Mouse (Mus musculus) stomach, postnatal 0 days (tissue): ENCODE data around the gene Zbtb16. TPM values are rescaled to one million over a fixed set of nuclear protein-coding genes. Genes with fewer than 3 reads are reported as not detected.

Source experiments
- ATAC-seq: fragments of 200-750 bp; cut with Nextera tagmentation; 2 replicates; pipeline ENCODE4 v1.8.0; 2017; ENCODE audit not compliant: low FRiP score, low TSS enrichment
- DNase-seq: peaks from one replicate; pipeline ENCODE4 v3.0.0-alpha.2; 2016; ENCODE audit warnings: low spot score
- H3K27ac ChIP-seq: fragments of 300-500 bp; sonication (generic); replicated peaks from 2 replicates; pipeline ENCODE4 v1.5.1; 2014; ENCODE audit warnings: mild to moderate bottlenecking, control low read depth
- H3K27me3 ChIP-seq: fragments of 300-500 bp; sonication (generic); 2 replicates; pipeline ENCODE4 v1.6.1; 2014; ENCODE audit warnings: low read length; ENCODE audit not compliant: control insufficient read depth, insufficient read depth
- H3K36me3 ChIP-seq: fragments of 300-500 bp; sonication (generic); 2 replicates; pipeline ENCODE4 v1.6.1; 2014; ENCODE audit warnings: low read length, mixed read lengths; ENCODE audit not compliant: control insufficient read depth, insufficient read depth
- H3K4me1 ChIP-seq: fragments of 300-500 bp; sonication (generic); replicated peaks from 2 replicates; pipeline ENCODE4 v1.6.1; 2014; ENCODE audit warnings: antibody characterized with exemption; ENCODE audit not compliant: control insufficient read depth, insufficient read depth
- H3K4me2 ChIP-seq: fragments of 300-500 bp; sonication (generic); replicated peaks from 2 replicates; pipeline ENCODE4 v1.6.1; 2014; ENCODE audit warnings: low read depth, mild to moderate bottlenecking, control low read depth, moderate library complexity
- H3K4me3 ChIP-seq: fragments of 300-500 bp; sonication (generic); 2 replicates; pipeline ENCODE4 v1.5.1; 2014; ENCODE audit warnings: low read depth, low read length, control low read depth
- H3K9ac ChIP-seq: fragments of 300-500 bp; sonication (generic); 2 replicates; pipeline ENCODE4 v1.6.1; 2014; ENCODE audit warnings: mild to moderate bottlenecking, low read length, control low read depth, mixed read lengths
- H3K9me3 ChIP-seq: fragments of 300-500 bp; sonication (generic); 2 replicates; pipeline ENCODE4 v1.6.1; 2016; ENCODE audit warnings: low read length; ENCODE audit not compliant: control insufficient read depth
- CTCF ChIP-seq: IDR thresholded peaks from 2 replicates; pipeline ENCODE4 v1.5.1; 2016; ENCODE audit warnings: antibody characterized with exemption, low read depth, mild to moderate bottlenecking, moderate library complexity
- EP300 ChIP-seq: optimal IDR thresholded peaks from 2 replicates; pipeline ENCODE3; 2016; ENCODE audit warnings: antibody characterized with exemption
- WGBS: fragments of 180-500 bp; shearing (Covaris S2); extraction: QIAGEN DNeasy Blood & Tissue Kit; methylation state at CpG from one replicate; pipeline ENCODE4 v1.1.7; 2014; 5-methylcytosine and 5-hydroxymethylcytosine counted together
- polyA plus RNA-seq: library from polyadenylated mRNA; unstranded; fragments of >200 nt; fragmentation: Nextera tagmentation; extraction: Ambion mirVana; gene quantifications from 2 replicates; pipeline ENCODE4 v1.2.1, GENCODE M21; 2015

Zbtb16 gene
- polyA plus RNA-seq, 1 experiment from 2014 or later: 1.7 TPM

- Histone ChIP-seq H3K9me3 (no peaks in the 10 kb centered on the region), H3K4me2 (no peak overlapping the region), H3K4me3 (no peak overlapping the region), H3K27ac (no peak overlapping the region), H3K36me3 (peaks cover 3% of the 10 kb centered on the region; the same call in 1 of the 2 replicates), H3K9ac (no peak overlapping the region), H3K4me1 (peaks cover 7% of the 10 kb centered on the region), H3K27me3 (no peaks in the 10 kb centered on the region)
- ATAC-seq: no peak
- WGBS: 88% methylated on average over 12 of the region's 12 CpGs
- no peak for DNase-seq
- TF ChIP-seq CTCF (no peak), EP300 (no peak)
These were observed 115.6 kb downstream of the Zbtb16 start for GRCm38 (mm10) chr9:48720251-48720963.

- Histone ChIP-seq H3K9me3 (no peaks in the 10 kb centered on the region), H3K4me3 (no peak overlapping the region), H3K27me3 (no peaks in the 10 kb centered on the region), H3K9ac (no peak overlapping the region), H3K27ac (no peak overlapping the region), H3K4me1 (peaks cover 7% of the 10 kb centered on the region), H3K4me2 (no peak overlapping the region), H3K36me3 (peaks cover 3% of the 10 kb centered on the region; the same call in 1 of the 2 replicates)
- ATAC-seq (no peak), DNase-seq (no peak)
- TF ChIP-seq CTCF: no peak
- TF ChIP-seq EP300: no peak
- WGBS: 77% methylated on average over 4 of the region's 4 CpGs
These were observed 116.4 kb downstream of the Zbtb16 start for GRCm38 (mm10) chr9:48719619-48720018.

- DNase-seq (no peak), ATAC-seq (no peak)
- Histone ChIP-seq H3K36me3 (peaks cover 3% of the 10 kb centered on the region; the same call in 1 of the 2 replicates), H3K9me3 (no peaks in the 10 kb centered on the region), H3K9ac (no peak overlapping the region), H3K4me1 (no peaks in the 10 kb centered on the region), H3K4me3 (no peak overlapping the region), H3K4me2 (no peak overlapping the region), H3K27ac (no peak overlapping the region), H3K27me3 (no peaks in the 10 kb centered on the region)
- TF ChIP-seq CTCF (no peak), EP300 (no peak)
- 93% methylated on average over 8 of the region's 8 CpGs for WGBS
These were observed 119.5 kb downstream of the Zbtb16 start for GRCm38 (mm10) chr9:48716549-48716948.

DNA sequence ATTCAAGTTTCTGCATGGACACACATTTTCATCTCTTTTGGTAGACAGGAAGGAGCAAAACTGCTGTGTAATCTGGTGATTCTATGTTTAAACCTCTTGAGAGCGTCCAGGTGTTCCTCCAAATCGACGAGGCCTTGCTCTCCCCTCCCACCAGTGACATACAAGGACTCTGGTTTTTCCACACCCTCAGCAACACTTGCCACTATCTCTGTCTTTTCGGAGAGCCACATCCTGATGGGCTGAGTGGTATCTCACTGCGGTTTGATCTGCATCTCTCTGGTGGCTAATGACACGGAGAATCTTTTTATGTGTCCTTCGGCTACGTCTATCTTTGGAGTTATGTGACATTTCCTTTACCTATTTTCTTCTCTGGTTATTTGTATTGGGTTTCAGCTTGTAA is 121.0 kb downstream of the Zbtb16 start:
- Histone ChIP-seq H3K9me3 (no peaks in the 10 kb centered on the region), H3K4me1 (no peaks in the 10 kb centered on the region), H3K27me3 (no peaks in the 10 kb centered on the region), H3K27ac (no peak overlapping the region), H3K4me3 (no peak overlapping the region), H3K9ac (no peak overlapping the region), H3K4me2 (no peak overlapping the region), H3K36me3 (peaks cover 3% of the 10 kb centered on the region; the same call in 1 of the 2 replicates)
- DNase-seq (no peak), ATAC-seq (no peak)
- TF ChIP-seq EP300 (no peak), CTCF (no peak)
- WGBS: 75% methylated on average over 8 of the region's 8 CpGs

GRCm38 (mm10) chr9:48713779-48714178 is 122.2 kb downstream of the Zbtb16 start:
- no peak overlapping the region for H3K27ac ChIP-seq
- 90% methylated on average over 8 of the region's 8 CpGs for WGBS

DNA sequence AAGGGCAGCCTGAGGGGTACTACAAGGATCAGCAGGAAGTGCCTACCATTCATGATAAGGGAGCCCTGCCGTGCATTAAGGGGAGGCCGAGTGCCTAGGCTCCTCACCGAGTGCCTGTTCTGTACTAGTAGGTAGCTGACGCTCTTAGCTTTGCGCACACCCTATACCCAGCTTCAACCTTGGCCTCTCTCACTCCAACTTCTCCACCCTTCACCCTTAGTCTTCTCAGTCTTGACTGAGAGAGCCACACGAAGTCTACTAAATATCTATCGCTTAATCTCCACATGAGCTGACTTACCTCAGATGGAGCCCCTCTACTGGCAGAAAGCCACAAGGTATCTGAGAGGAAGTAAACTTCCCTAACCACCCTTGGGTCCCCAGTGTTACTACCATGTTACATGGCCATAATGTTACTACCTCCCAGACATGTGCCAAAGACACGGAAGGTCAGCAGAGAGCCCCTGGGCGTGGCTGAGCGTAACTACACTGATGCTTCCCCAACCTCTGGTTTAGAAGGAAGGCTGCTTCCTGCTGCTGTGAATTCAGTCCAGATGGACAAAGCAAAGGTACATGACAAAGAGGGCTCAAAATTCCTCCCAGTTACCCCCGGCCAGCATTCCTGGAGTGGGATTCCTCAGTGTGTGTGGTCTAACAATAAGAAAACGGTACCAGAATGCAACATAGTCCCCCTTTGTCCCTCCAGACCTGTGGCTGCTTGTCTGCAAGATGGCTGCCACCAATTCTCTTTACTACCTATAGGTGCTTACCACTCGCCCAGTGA is 122.8 kb downstream of the Zbtb16 start:
- Histone ChIP-seq H3K9ac (no peak overlapping the region), H3K9me3 (no peaks in the 10 kb centered on the region), H3K4me3 (no peak overlapping the region), H3K4me1 (no peaks in the 10 kb centered on the region), H3K27ac (no peak overlapping the region), H3K36me3 (peaks cover 3% of the 10 kb centered on the region; the same call in 1 of the 2 replicates), H3K4me2 (no peak overlapping the region), H3K27me3 (no peaks in the 10 kb centered on the region)
- TF ChIP-seq CTCF (no peak), EP300 (no peak)
- 87% methylated on average over 13 of the region's 13 CpGs for WGBS
- DNase-seq: no peak
- ATAC-seq: no peak

More at GRCm38 (mm10) chr9:48713779-48714178, 122.2 kb downstream of the Zbtb16 start:
- Histone ChIP-seq H3K27me3 (no peaks in the 10 kb centered on the region), H3K4me3 (no peak overlapping the region), H3K9me3 (no peaks in the 10 kb centered on the region), H3K4me1 (no peaks in the 10 kb centered on the region), H3K4me2 (no peak overlapping the region), H3K36me3 (peaks cover 3% of the 10 kb centered on the region; the same call in 1 of the 2 replicates), H3K9ac (no peak overlapping the region)
- no peak for DNase-seq
- ATAC-seq: no peak
- no peak for TF ChIP-seq EP300
